Mouse (Mus musculus) spleen, adult 12 weeks (tissue): ENCODE data around the gene Shisa3.

Source experiments
- DNase-seq: peaks from one replicate; pipeline ENCODE4 v3.0.0; 2022; ENCODE audit warnings: low spot score

Shisa3 gene

GRCm38 (mm10) chr5:67607804-67608673, at the start of gene Shisa3:
Gene Shisa3 (plus strand): TSS chr5:67607882.
- no peak for DNase-seq

- no peak for DNase-seq
These were observed 49.0 kb upstream of the Shisa3 start for GRCm38 (mm10) chr5:67558644-67559043.

- DNase-seq = no peak
These were observed 48.6 kb upstream of the Shisa3 start for GRCm38 (mm10) chr5:67559063-67559462.

- no peak for DNase-seq
These were observed 35.0 kb upstream of the Shisa3 start for GRCm38 (mm10) chr5:67572552-67573155.

GRCm38 (mm10) chr5:67574039-67574438, 33.6 kb upstream of the Shisa3 start:
- DNase-seq = no peak

- DNase-seq = no peak
These were observed 32.0 kb upstream of the Shisa3 start for GRCm38 (mm10) chr5:67575705-67576104.

GRCm38 (mm10) chr5:67579725-67580633, 27.7 kb upstream of the Shisa3 start:
- no peak for DNase-seq

- no peak for DNase-seq
These were observed 12.6 kb upstream of the Shisa3 start for GRCm38 (mm10) chr5:67595070-67595469.

- DNase-seq = no peak
These were observed 12.1 kb upstream of the Shisa3 start for GRCm38 (mm10) chr5:67595629-67596028.

GRCm38 (mm10) chr5:67599935-67600334, 7.7 kb upstream of the Shisa3 start:
- no peak for DNase-seq

- no peak for DNase-seq
These were observed 1.7 kb upstream of the Shisa3 start for GRCm38 (mm10) chr5:67605951-67606350.

GRCm38 (mm10) chr5:67606916-67607803, 522 bp upstream of the Shisa3 start:
- DNase-seq = peak; percentile 6

GRCm38 (mm10) chr5:67608674-67609519, 1.2 kb downstream of the Shisa3 start:
- DNase-seq = no peak

- no peak for DNase-seq
These were observed 1.8 kb downstream of the Shisa3 start for GRCm38 (mm10) chr5:67609520-67609837.

- no peak for DNase-seq
These were observed 13.5 kb downstream of the Shisa3 start for GRCm38 (mm10) chr5:67621230-67621629.

GRCm38 (mm10) chr5:67628180-67628940, 20.7 kb downstream of the Shisa3 start:
- DNase-seq = no peak

- DNase-seq = no peak
These were observed 21.8 kb downstream of the Shisa3 start for GRCm38 (mm10) chr5:67629440-67629839.

GRCm38 (mm10) chr5:67629861-67630260, 22.2 kb downstream of the Shisa3 start:
- DNase-seq = no peak

GRCm38 (mm10) chr5:67631261-67631660, 23.6 kb downstream of the Shisa3 start:
- DNase-seq = no peak
